Mouse (Mus musculus): ENCODE measurements at regions not wholly inside any gene's neighbourhood (a gene's known extent, or its start where the extent isn't known, plus 50 kb on each side); places are given as distances from the start of the nearest gene placed in this dataset.

DNA sequence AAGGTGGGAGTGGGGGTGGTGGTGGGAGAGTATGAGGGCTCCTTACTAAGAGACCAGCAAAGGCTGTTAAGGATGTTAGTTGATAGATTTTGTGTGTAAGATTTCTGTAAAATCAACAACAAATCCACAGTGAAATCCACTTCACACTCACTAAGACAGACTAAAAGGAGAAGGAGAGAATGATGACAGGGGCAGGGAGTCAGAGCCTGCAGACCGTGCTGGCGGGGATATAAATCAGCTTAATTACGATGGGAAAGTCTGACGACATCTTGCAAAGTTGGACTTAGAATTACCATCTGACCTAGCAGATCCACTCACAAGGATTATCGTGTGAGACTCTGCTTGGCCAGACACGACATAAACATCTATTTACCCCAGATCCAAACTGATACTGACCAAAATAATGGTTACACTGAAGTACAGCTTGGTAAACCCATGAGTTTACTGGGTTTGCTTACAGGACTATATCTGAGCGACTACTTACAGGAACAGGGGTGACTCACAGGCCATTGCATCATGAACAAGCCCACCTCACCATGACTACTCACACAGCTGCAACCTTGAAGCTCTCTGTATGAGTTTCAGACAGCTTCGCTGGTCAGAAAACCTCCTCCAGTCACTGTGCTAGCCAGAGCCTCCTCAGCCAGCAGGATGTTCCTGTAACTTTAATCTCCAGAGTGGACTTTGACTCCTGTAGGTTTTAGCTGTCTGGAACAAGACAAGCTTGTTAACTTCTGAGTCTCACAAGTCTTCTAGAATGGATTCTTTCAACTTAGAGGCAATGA lies 50.5 kb upstream of the Ednra start:
- WGBS: 45% methylated on average over 8 of the region's 8 CpGs
- no peaks in the 10 kb centered on the region for H3K36me3 ChIP-seq (ENCODE audit: control insufficient read depth, insufficient read depth, low read length)
- H3K4me3 ChIP-seq (ENCODE audit: low read depth, low read length): no peak overlapping the region
- H3K27me3 ChIP-seq (ENCODE audit: control insufficient read depth, insufficient read depth, low read length): no peaks in the 10 kb centered on the region
- 0 out of 2 replicates have a peak, but pooled peaks cover 1% of the 10 kb centered on the region for H3K4me1 ChIP-seq (ENCODE audit: control insufficient read depth, insufficient read depth, insufficient read length, low read length)
- no peak overlapping the region for H3K27ac ChIP-seq (ENCODE audit: insufficient read depth, low read depth, low read length)
- TF ChIP-seq CTCF (IDR thresholded peaks at IDR 0.05; ENCODE audit: extremely low read depth, insufficient read length, insufficient replicate concordance, low read depth, low read length) (no peak), POLR2A (IDR thresholded peaks at IDR 0.05; ENCODE audit: low read depth, low read length) (no peak)

DNA sequence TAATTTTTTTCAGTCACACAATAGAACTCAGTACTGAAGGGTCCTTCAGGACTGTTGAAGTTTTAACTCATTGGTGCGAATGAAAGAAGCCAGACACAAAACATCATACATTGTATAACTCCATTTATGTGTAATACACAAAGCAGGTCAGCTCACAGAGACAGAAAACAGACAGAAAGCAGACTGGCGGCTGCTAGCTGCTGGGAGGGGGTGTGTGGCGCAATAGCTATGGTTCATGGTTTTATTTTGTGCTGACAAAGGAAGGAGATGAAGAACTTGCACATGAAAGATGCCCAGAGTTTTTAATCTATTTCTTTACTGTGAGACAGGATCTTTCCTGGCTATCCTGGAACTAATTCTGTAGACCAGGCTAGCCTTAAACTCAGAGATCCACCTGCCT lies 51.3 kb upstream of the Ednra start:
- Histone ChIP-seq H3K4me3 (ENCODE audit: low read depth, low read length) (no peak overlapping the region), H3K27ac (ENCODE audit: insufficient read depth, low read depth, low read length) (no peak overlapping the region), H3K36me3 (ENCODE audit: control insufficient read depth, insufficient read depth, low read length) (no peaks in the 10 kb centered on the region), H3K4me1 (ENCODE audit: control insufficient read depth, insufficient read depth, insufficient read length, low read length) (0 out of 2 replicates have a peak, but pooled peaks cover 1% of the 10 kb centered on the region), H3K27me3 (ENCODE audit: control insufficient read depth, insufficient read depth, low read length) (no peaks in the 10 kb centered on the region)
- 77% methylated on average over 3 of the region's 3 CpGs for WGBS
- no peak for TF ChIP-seq CTCF (IDR thresholded peaks at IDR 0.05; ENCODE audit: extremely low read depth, insufficient read length, insufficient replicate concordance, low read depth, low read length)
- TF ChIP-seq POLR2A (IDR thresholded peaks at IDR 0.05; ENCODE audit: low read depth, low read length): no peak

DNA sequence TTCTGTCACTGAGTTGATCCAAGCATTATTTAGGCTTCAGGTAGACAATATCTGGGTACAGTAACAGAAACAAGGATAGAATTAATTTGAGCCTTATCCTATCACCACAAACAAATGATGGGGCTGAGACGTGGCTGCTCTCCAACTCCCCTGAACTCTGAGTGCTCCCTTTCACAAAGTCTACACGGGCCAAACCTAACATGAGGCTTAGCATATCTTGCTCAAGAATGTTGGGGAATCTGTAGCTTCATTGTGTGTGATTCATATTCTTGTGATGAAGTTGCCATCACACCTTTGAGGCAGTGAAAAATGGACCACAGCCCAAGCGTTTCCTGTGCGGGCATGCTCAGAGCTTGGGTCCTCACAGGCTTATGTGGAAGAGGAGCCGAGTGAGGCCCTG lies 53.3 kb upstream of the Ednra start:
- Histone ChIP-seq H3K4me1 (ENCODE audit: control insufficient read depth, insufficient read depth, insufficient read length, low read length) (0 out of 2 replicates have a peak, but pooled peaks cover under 1% of the 10 kb centered on the region), H3K27ac (ENCODE audit: insufficient read depth, low read depth, low read length) (no peak overlapping the region), H3K27me3 (ENCODE audit: control insufficient read depth, insufficient read depth, low read length) (no peaks in the 10 kb centered on the region), H3K4me3 (ENCODE audit: low read depth, low read length) (no peak overlapping the region), H3K36me3 (ENCODE audit: control insufficient read depth, insufficient read depth, low read length) (no peaks in the 10 kb centered on the region)
- WGBS: 64% methylated on average over 5 of the region's 5 CpGs
- no peak for TF ChIP-seq POLR2A (IDR thresholded peaks at IDR 0.05; ENCODE audit: low read depth, low read length)
- TF ChIP-seq CTCF (IDR thresholded peaks at IDR 0.05; ENCODE audit: extremely low read depth, insufficient read length, insufficient replicate concordance, low read depth, low read length): no peak

DNA sequence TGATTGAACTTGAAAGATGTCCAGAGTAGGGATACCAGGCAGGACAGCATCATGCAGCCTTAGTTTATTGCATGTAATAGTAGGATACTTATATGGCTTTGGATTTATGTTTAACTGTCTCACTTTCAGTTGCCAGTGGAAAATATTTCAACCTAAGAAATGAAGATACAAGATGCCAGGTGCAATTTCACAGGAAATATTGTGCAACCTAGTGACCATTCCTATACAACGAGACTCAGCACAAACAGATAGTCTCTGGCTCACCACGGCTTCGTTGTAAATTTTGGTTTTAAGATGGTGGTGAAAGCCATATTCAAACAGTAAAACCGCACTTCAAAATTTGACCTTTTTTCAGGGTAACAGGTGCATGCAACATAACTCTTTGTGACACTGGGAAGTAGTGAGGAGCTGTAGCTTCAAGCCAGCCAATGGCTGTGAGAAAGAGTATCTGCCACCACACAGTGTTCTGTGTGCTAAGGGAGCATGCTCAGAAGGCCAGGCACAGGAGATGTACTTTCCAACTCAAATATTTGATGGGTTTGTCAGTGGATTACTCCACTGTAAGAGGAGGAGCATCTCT lies 61.5 kb upstream of the Ednra start:
- WGBS: 55% methylated on average over 4 of the region's 4 CpGs
- TF ChIP-seq POLR2A (IDR thresholded peaks at IDR 0.05; ENCODE audit: low read depth, low read length) (no peak), CTCF (IDR thresholded peaks at IDR 0.05; ENCODE audit: extremely low read depth, insufficient read length, insufficient replicate concordance, low read depth, low read length) (no peak)
- Histone ChIP-seq H3K27me3 (ENCODE audit: control insufficient read depth, insufficient read depth, low read length) (no peaks in the 10 kb centered on the region), H3K36me3 (ENCODE audit: control insufficient read depth, insufficient read depth, low read length) (no peaks in the 10 kb centered on the region), H3K4me3 (ENCODE audit: low read depth, low read length) (no peak overlapping the region), H3K27ac (ENCODE audit: insufficient read depth, low read depth, low read length) (no peak overlapping the region), H3K4me1 (ENCODE audit: control insufficient read depth, insufficient read depth, insufficient read length, low read length) (no peaks in the 10 kb centered on the region)

- H3K27ac ChIP-seq (ENCODE audit: insufficient read depth, low read depth, low read length): no peak overlapping the region
- H3K36me3 ChIP-seq (ENCODE audit: control insufficient read depth, insufficient read depth, low read length): no peaks in the 10 kb centered on the region
- no peak overlapping the region for H3K4me3 ChIP-seq (ENCODE audit: low read depth, low read length)
- TF ChIP-seq CTCF (IDR thresholded peaks at IDR 0.05; ENCODE audit: extremely low read depth, insufficient read length, insufficient replicate concordance, low read depth, low read length): no peak
- TF ChIP-seq POLR2A (IDR thresholded peaks at IDR 0.05; ENCODE audit: low read depth, low read length): no peak
- no peaks in the 10 kb centered on the region for H3K27me3 ChIP-seq (ENCODE audit: control insufficient read depth, insufficient read depth, low read length)
- WGBS: 25% methylated on average over 1 of the region's 1 CpGs
- no peaks in the 10 kb centered on the region for H3K4me1 ChIP-seq (ENCODE audit: control insufficient read depth, insufficient read depth, insufficient read length, low read length)
Observed at GRCm38 (mm10) chr8:77794911-77795310, 70.6 kb upstream of the Ednra start.

DNA sequence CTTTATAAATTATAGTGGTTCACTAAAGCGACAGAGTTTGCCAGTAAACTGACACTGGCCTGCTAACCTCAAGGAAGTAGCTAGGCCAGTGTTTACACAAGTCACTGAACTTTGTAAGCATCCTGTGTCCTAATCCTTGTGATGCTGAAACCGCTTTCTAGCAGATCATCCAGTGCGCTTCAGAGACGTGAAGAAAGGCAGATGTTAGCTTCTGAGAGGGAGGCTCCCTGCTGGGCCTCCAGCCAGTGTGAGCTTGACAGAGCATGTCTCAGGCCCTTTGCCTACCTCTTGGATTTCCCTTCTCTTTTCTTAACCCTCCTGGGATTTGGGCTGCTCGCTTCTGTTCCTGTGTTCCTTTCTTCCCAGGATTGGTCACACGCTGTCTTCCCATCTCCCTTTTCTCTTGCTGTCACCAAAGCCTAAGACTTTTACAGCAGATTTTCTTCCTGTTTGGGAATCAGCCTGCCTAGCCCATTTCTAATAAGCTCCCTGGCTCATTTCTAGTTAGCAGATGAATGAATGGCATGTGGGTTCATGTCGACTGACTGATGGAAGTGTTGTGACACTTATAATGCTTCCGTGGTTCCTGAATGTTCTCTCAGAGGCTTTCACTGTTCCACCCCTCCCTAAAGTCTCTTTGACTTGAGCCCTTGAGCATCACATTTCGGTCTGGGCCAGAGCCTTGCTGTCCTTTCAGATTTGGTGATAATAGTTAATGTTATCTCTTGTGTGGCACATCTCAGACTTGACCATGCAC lies 79.1 kb upstream of the Ednra start:
- Histone ChIP-seq H3K27ac (ENCODE audit: insufficient read depth, low read depth, low read length) (peak overlapping the region; percentile 31; the same call in 1 of the 2 replicates), H3K4me1 (ENCODE audit: control insufficient read depth, insufficient read depth, insufficient read length, low read length) (no peaks in the 10 kb centered on the region), H3K27me3 (ENCODE audit: control insufficient read depth, insufficient read depth, low read length) (no peaks in the 10 kb centered on the region), H3K4me3 (ENCODE audit: low read depth, low read length) (no peak overlapping the region), H3K36me3 (ENCODE audit: control insufficient read depth, insufficient read depth, low read length) (no peaks in the 10 kb centered on the region)
- 73% methylated on average over 9 of the region's 9 CpGs for WGBS
- TF ChIP-seq CTCF (IDR thresholded peaks at IDR 0.05; ENCODE audit: extremely low read depth, insufficient read length, insufficient replicate concordance, low read depth, low read length) (no peak), POLR2A (IDR thresholded peaks at IDR 0.05; ENCODE audit: low read depth, low read length) (no peak)

DNA sequence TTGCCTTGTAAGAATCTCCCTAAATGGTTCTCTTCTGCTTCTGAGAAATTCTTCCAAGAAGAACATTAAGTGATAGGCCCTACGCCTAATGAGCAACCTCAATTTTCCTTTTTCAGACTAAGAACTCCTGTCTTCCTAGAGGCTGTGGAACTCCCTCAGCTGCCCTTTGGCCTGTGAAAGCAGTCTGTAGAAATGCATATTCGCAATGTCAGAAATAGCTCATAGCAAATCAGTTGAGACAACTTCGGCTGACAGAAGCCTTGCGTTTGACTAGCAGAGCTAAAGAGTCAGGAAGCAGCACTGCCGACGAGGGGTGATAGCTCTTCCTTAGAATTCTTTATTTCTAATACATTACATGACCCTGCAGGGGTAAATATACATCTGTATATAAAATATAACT lies 80.3 kb upstream of the Ednra start:
- H3K4me1 ChIP-seq (ENCODE audit: control insufficient read depth, insufficient read depth, insufficient read length, low read length): no peaks in the 10 kb centered on the region
- no peak overlapping the region for H3K27ac ChIP-seq (ENCODE audit: insufficient read depth, low read depth, low read length)
- H3K36me3 ChIP-seq (ENCODE audit: control insufficient read depth, insufficient read depth, low read length): no peaks in the 10 kb centered on the region
- TF ChIP-seq CTCF (IDR thresholded peaks at IDR 0.05; ENCODE audit: extremely low read depth, insufficient read length, insufficient replicate concordance, low read depth, low read length): no peak
- TF ChIP-seq POLR2A (IDR thresholded peaks at IDR 0.05; ENCODE audit: low read depth, low read length): no peak
- no peak overlapping the region for H3K4me3 ChIP-seq (ENCODE audit: low read depth, low read length)
- WGBS: 83% methylated on average over 6 of the region's 6 CpGs
- H3K27me3 ChIP-seq (ENCODE audit: control insufficient read depth, insufficient read depth, low read length): no peaks in the 10 kb centered on the region

All from small intestine, adult 2 months (tissue).